Mouse (Mus musculus): ENCODE data around the gene Gm45521. TPM values are rescaled to one million over a fixed set of nuclear protein-coding genes. Genes with fewer than 3 reads are reported as not detected.

Gm45521 gene
- polyA plus RNA-seq, 1 experiment from 2014 or later, result not detected

GRCm38 (mm10) chr14:7945261-7945660 is 11.8 kb upstream of the Gm45521 start:
- H3K4me2 ChIP-seq (replicated peaks; ENCODE audit: low read depth, low read length), result no peak overlapping the region

DNA sequence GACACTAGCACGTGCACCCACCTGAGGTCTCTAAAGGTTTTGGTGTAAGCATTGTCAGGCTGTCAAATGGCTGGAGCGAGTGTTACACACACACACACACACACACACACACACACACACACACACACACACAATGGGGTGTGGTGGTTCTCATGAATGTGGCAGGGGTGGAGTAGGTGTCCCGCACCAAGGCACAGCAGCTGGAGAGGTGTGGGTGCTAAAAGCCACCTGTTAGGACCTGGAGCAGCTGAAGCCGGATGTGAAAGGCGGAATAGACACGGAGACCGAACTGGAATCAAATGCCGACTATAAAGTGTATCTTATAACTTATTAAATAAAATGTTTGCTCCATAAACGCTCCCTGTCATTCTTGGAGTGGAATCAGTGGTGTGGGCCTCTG is 5.9 kb upstream of the Gm45521 start:
- Histone ChIP-seq H3K4me1 (ENCODE audit: insufficient read depth, low read length) (0 out of 2 replicates have a peak, but pooled peaks cover 11% of the 10 kb centered on the region), H3K4me3 (ENCODE audit: low read length) (no peak overlapping the region), H3K27ac (ENCODE audit: low read length) (no peak overlapping the region), H3K36me3 (ENCODE audit: insufficient read depth, low read length) (peaks cover 33% of the 10 kb centered on the region), H3K4me2 (replicated peaks; ENCODE audit: low read depth, low read length) (no peak overlapping the region), H3K9ac (replicated peaks; ENCODE audit: low read length) (no peak overlapping the region), H3K27me3 (ENCODE audit: insufficient read depth, low read length) (no peaks in the 10 kb centered on the region), H3K9me3 (ENCODE audit: low read length) (no peaks in the 10 kb centered on the region)
- no peak for ATAC-seq (ENCODE audit: low FRiP score, low TSS enrichment)
- WGBS, result 91% methylated on average over 9 of the region's 9 CpGs

More at GRCm38 (mm10) chr14:7945261-7945660, 11.8 kb upstream of the Gm45521 start:
- 82% methylated on average over 5 of the region's 5 CpGs for WGBS
- H3K4me1 ChIP-seq (ENCODE audit: insufficient read depth, low read length), result no peaks in the 10 kb centered on the region
- no peak overlapping the region for H3K4me3 ChIP-seq (ENCODE audit: low read length)
- H3K9ac ChIP-seq (replicated peaks; ENCODE audit: low read length), result no peak overlapping the region
- peaks cover 59% of the 10 kb centered on the region for H3K36me3 ChIP-seq (ENCODE audit: insufficient read depth, low read length)
- no peak for ATAC-seq (ENCODE audit: low FRiP score, low TSS enrichment)
- no peak overlapping the region for H3K27ac ChIP-seq (ENCODE audit: low read length)
- no peaks in the 10 kb centered on the region for H3K27me3 ChIP-seq (ENCODE audit: insufficient read depth, low read length)
- H3K9me3 ChIP-seq (ENCODE audit: low read length), result no peaks in the 10 kb centered on the region

DNA sequence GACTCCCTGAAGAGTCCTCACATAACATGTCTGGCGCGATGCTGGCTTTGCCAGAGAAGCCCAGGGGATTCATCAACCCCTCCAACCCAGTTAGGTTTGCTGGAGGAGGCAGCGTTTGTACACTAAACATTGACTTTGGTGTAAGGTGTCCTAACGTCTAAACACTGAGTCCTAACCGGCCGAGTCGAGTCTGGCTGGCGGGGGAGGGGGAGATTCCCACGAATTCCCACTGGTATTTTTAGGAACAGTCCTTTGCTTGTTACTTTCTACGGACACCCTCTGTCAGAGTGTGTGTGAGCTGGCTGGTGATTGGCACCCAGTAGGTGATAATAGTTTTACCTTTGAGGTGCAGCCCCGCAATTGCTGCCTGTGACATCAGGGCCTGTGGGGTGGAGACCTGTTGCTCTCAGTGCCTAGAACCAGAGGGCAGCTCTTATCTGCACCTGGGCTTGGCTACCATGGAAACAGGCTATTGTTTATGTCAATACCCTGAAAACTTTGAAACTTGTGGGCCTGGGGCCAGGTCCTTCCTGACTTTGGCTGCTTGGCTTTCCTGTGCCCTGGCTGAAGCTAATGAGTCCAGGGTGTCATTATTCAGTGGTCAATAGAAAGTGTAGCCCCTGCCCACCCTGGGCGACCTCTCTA is 4.4 kb upstream of the Gm45521 start:
- ATAC-seq (ENCODE audit: low FRiP score, low TSS enrichment), result peak; percentile 39; the same call in 1 of the 2 replicates
- no peak overlapping the region for H3K4me2 ChIP-seq (replicated peaks; ENCODE audit: low read depth, low read length)

DNA sequence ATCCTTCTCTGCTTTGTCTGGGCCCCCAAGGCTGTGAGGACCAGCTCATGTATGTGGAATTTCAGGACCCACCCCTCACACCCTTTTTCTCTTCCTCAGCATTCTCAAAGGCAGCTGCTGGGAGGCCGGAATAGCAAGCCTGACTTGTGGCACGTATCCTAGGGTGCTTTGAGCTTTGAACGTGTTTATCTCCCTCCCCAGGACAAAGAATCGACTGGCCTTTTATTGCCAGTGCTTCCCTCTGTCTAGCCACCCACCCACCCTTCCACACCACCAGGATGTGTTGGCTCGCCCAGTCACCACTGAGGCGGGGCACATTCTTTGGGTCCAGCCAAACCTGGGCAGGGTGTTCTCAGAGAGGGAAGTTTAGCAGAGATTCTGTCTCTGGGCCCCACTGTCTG is 3.0 kb upstream of the Gm45521 start:
- H3K4me1 ChIP-seq (ENCODE audit: insufficient read depth, low read length), result 0 out of 2 replicates have a peak, but pooled peaks cover 11% of the 10 kb centered on the region
- no peak overlapping the region for H3K27ac ChIP-seq (ENCODE audit: low read length)
- H3K9ac ChIP-seq (replicated peaks; ENCODE audit: low read length), result no peak overlapping the region
- H3K9me3 ChIP-seq (ENCODE audit: low read length), result no peaks in the 10 kb centered on the region
- no peak for ATAC-seq (ENCODE audit: low FRiP score, low TSS enrichment)
- no peak overlapping the region for H3K4me3 ChIP-seq (ENCODE audit: low read length)
- no peaks in the 10 kb centered on the region for H3K27me3 ChIP-seq (ENCODE audit: insufficient read depth, low read length)
- H3K36me3 ChIP-seq (ENCODE audit: insufficient read depth, low read length), result peaks cover 22% of the 10 kb centered on the region
- 48% methylated on average over 6 of the region's 6 CpGs for WGBS
- no peak overlapping the region for H3K4me2 ChIP-seq (replicated peaks; ENCODE audit: low read depth, low read length)

More for the DNA sequence above, 4.4 kb upstream of the Gm45521 start:
- H3K9ac ChIP-seq (replicated peaks; ENCODE audit: low read length), result no peak overlapping the region
- H3K27me3 ChIP-seq (ENCODE audit: insufficient read depth, low read length), result no peaks in the 10 kb centered on the region
- WGBS, result 23% methylated on average over 12 of the region's 12 CpGs
- H3K4me1 ChIP-seq (ENCODE audit: insufficient read depth, low read length), result 0 out of 2 replicates have a peak, but pooled peaks cover 11% of the 10 kb centered on the region
- no peak overlapping the region for H3K27ac ChIP-seq (ENCODE audit: low read length)
- H3K4me3 ChIP-seq (ENCODE audit: low read length), result no peak overlapping the region
- no peaks in the 10 kb centered on the region for H3K9me3 ChIP-seq (ENCODE audit: low read length)
- H3K36me3 ChIP-seq (ENCODE audit: insufficient read depth, low read length), result peaks cover 33% of the 10 kb centered on the region

DNA sequence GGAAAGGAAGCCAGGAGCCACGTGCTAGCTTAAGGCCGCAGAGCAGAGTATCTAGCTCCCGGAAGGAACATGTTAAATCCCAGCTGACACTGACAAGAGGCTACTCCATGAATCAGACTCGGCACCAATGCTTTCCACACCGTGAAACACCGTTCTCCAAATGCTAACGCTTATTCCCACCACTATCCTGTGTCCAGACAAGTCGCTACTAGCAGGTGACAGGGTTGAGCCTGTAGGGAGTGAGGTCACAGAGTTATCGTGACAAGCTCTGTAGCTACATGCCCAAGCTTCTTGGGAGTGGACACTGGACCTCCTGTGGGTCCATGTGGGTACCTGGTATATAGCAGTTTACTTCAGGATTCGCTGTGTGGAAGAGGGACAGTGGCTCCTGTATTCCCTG is 661 bp upstream of the Gm45521 start:
- 0 out of 2 replicates have a peak, but pooled peaks cover 2% of the 10 kb centered on the region for H3K36me3 ChIP-seq (ENCODE audit: insufficient read depth, low read length)
- H3K4me3 ChIP-seq (ENCODE audit: low read length), result no peak overlapping the region
- no peaks in the 10 kb centered on the region for H3K9me3 ChIP-seq (ENCODE audit: low read length)
- H3K27ac ChIP-seq (ENCODE audit: low read length), result no peak overlapping the region
- no peak for ATAC-seq (ENCODE audit: low FRiP score, low TSS enrichment)
- H3K4me1 ChIP-seq (ENCODE audit: insufficient read depth, low read length), result 0 out of 2 replicates have a peak, but pooled peaks cover 11% of the 10 kb centered on the region
- H3K9ac ChIP-seq (replicated peaks; ENCODE audit: low read length), result no peak overlapping the region
- no peaks in the 10 kb centered on the region for H3K27me3 ChIP-seq (ENCODE audit: insufficient read depth, low read length)
- WGBS, result 58% methylated on average over 10 of the region's 10 CpGs
- no peak overlapping the region for H3K4me2 ChIP-seq (replicated peaks; ENCODE audit: low read depth, low read length)

DNA sequence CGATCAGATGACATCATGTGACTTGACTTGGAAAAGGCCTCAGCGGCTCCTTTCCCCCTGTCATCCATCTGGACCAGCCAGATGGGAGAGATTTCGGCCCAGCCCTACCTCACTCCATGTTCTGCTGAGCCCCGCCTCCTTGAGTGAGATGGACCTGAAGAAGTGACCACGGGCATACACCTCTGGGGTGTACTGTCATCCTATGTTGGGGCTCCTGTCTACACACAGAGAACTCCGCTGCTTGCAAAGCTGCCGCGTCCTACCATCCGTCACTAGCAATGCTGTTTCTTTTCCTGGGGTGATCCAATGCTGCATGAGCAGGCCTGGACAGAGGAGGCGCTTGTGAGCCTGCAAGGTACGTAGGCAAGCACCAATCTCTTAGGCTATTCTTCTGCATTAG is 3.5 kb downstream of the Gm45521 start:
- Histone ChIP-seq H3K27ac (ENCODE audit: low read length) (no peak overlapping the region), H3K36me3 (ENCODE audit: insufficient read depth, low read length) (no peaks in the 10 kb centered on the region), H3K4me1 (ENCODE audit: insufficient read depth, low read length) (no peaks in the 10 kb centered on the region), H3K27me3 (ENCODE audit: insufficient read depth, low read length) (no peaks in the 10 kb centered on the region), H3K4me2 (replicated peaks; ENCODE audit: low read depth, low read length) (no peak overlapping the region), H3K9me3 (ENCODE audit: low read length) (no peaks in the 10 kb centered on the region), H3K4me3 (ENCODE audit: low read length) (no peak overlapping the region), H3K9ac (replicated peaks; ENCODE audit: low read length) (no peak overlapping the region)
- WGBS, result 60% methylated on average over 11 of the region's 11 CpGs
- ATAC-seq (ENCODE audit: low FRiP score, low TSS enrichment), result peak; percentile 53; the same call in 1 of the 2 replicates

GRCm38 (mm10) chr14:7961714-7962113 is 4.6 kb downstream of the Gm45521 start:
- Histone ChIP-seq H3K27ac (ENCODE audit: low read length) (no peak overlapping the region), H3K27me3 (ENCODE audit: insufficient read depth, low read length) (no peaks in the 10 kb centered on the region), H3K4me2 (replicated peaks; ENCODE audit: low read depth, low read length) (no peak overlapping the region), H3K9ac (replicated peaks; ENCODE audit: low read length) (no peak overlapping the region), H3K9me3 (ENCODE audit: low read length) (no peaks in the 10 kb centered on the region), H3K4me3 (ENCODE audit: low read length) (no peak overlapping the region), H3K36me3 (ENCODE audit: insufficient read depth, low read length) (no peaks in the 10 kb centered on the region), H3K4me1 (ENCODE audit: insufficient read depth, low read length) (no peaks in the 10 kb centered on the region)
- ATAC-seq (ENCODE audit: low FRiP score, low TSS enrichment), result no peak
- 54% methylated on average over 5 of the region's 5 CpGs for WGBS

DNA sequence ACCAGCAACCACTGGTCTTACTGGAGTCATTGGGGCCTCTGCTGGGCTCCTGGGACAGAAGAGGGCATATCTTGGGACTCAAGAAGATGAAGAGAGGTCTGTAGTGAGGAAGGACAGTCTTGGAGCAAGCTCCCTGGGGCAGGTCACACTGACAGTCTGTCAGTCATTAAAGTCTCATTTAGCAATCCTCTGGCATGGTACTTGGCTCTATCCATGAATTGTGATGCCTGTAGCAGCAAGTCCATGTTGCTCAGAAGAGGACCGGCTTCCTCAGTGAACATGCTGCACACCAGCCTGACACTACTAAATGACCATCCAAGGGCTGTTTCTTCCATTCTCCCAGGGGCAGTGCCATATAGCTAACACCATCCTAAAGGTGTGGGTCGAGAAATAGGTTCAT is 5.5 kb downstream of the Gm45521 start:
- Histone ChIP-seq H3K27ac (ENCODE audit: low read length) (no peak overlapping the region), H3K9ac (replicated peaks; ENCODE audit: low read length) (no peak overlapping the region), H3K9me3 (ENCODE audit: low read length) (no peaks in the 10 kb centered on the region), H3K4me2 (replicated peaks; ENCODE audit: low read depth, low read length) (no peak overlapping the region), H3K4me1 (ENCODE audit: insufficient read depth, low read length) (no peaks in the 10 kb centered on the region), H3K27me3 (ENCODE audit: insufficient read depth, low read length) (no peaks in the 10 kb centered on the region), H3K36me3 (ENCODE audit: insufficient read depth, low read length) (no peaks in the 10 kb centered on the region), H3K4me3 (ENCODE audit: low read length) (no peak overlapping the region)
- no peak for ATAC-seq (ENCODE audit: low FRiP score, low TSS enrichment)
- WGBS, result 87% methylated on average over 2 of the region's 2 CpGs

DNA sequence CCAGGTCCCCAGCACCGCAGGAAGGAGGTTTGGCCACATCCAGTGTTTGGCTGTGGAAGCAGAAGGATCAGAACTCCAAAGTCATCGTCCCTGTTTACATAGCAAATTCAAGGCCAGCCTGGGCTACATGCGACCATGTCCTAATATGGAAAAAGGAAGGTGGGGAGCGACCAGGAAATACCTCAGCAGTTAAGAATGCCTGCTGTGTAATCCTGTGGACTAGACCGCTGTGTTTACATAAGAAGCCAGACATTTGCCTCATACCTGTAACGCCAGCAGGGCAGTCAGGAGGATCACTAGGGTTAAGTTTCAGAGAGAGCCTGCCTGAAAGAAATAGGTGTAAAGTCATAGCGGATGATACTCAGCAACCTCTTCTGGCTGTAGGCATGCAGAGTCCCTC is 6.1 kb downstream of the Gm45521 start:
- no peaks in the 10 kb centered on the region for H3K9me3 ChIP-seq (ENCODE audit: low read length)
- no peak overlapping the region for H3K9ac ChIP-seq (replicated peaks; ENCODE audit: low read length)
- no peak for ATAC-seq (ENCODE audit: low FRiP score, low TSS enrichment)
- H3K4me2 ChIP-seq (replicated peaks; ENCODE audit: low read depth, low read length), result no peak overlapping the region
- H3K4me1 ChIP-seq (ENCODE audit: insufficient read depth, low read length), result no peaks in the 10 kb centered on the region
- no peaks in the 10 kb centered on the region for H3K27me3 ChIP-seq (ENCODE audit: insufficient read depth, low read length)
- no peaks in the 10 kb centered on the region for H3K36me3 ChIP-seq (ENCODE audit: insufficient read depth, low read length)
- no peak overlapping the region for H3K4me3 ChIP-seq (ENCODE audit: low read length)
- H3K27ac ChIP-seq (ENCODE audit: low read length), result no peak overlapping the region
- 60% methylated on average over 7 of the region's 7 CpGs for WGBS

GRCm38 (mm10) chr14:7964219-7964889 is 7.3 kb downstream of the Gm45521 start:
- Histone ChIP-seq H3K4me1 (ENCODE audit: insufficient read depth, low read length) (no peaks in the 10 kb centered on the region), H3K9me3 (ENCODE audit: low read length) (no peaks in the 10 kb centered on the region), H3K4me3 (ENCODE audit: low read length) (no peak overlapping the region), H3K4me2 (replicated peaks; ENCODE audit: low read depth, low read length) (no peak overlapping the region), H3K27ac (ENCODE audit: low read length) (no peak overlapping the region), H3K9ac (replicated peaks; ENCODE audit: low read length) (no peak overlapping the region), H3K27me3 (ENCODE audit: insufficient read depth, low read length) (no peaks in the 10 kb centered on the region), H3K36me3 (ENCODE audit: insufficient read depth, low read length) (no peaks in the 10 kb centered on the region)
- no peak; the same call in 1 of the 2 replicates for ATAC-seq (ENCODE audit: low FRiP score, low TSS enrichment)
- 54% methylated on average over 11 of the region's 11 CpGs for WGBS

Measured in kidney, embryonic 16.5 days (tissue).